13 mouse cellular contexts compared by ENCODE assay signal in genomic region chr9:102861789-102862188, GRCm38 (mm10). TPM values are rescaled to one million over a fixed set of nuclear protein-coding genes. Genes with fewer than 3 reads are reported as not detected.
DNase-seq lines count a peak whose midpoint lies in the region; ATAC-seq and TF ChIP-seq lines count a peak whose summit lies in the region.
"Had no signal": no experiment of that assay in that cellular context is flagged by ENCODE, and none has a peak within 500 bp of the region (broad histone marks: within the 10 kb centered on the region; RNA-seq: fewer than 3 reads in every experiment).

No protein-coding gene starts in this region.

- ATAC-seq in liver, embryonic 14.5 days (ENCODE audit: insufficient read depth), result peak; percentile 38; the same call in 1 of the 2 replicates
- no peak for ATAC-seq in liver, embryonic 11.5 days (replicated peaks; ENCODE audit: low FRiP score)
- ATAC-seq in kidney, embryonic 15.5 days (replicated peaks; ENCODE audit: low FRiP score), result no peak
- ATAC-seq in liver, postnatal 0 days, result peak; percentile 66
- ATAC-seq: forebrain, embryonic 15.5 days; hindbrain, embryonic 16.5 days had no signal

- no peak for TF ChIP-seq CTCF in liver, embryonic 14.5 days (IDR thresholded peaks at IDR 0.05; ENCODE audit: low read depth)
- no peak for TF ChIP-seq CTCF in liver, postnatal 0 days (IDR thresholded peaks at IDR 0.05; ENCODE audit: low read depth)
- TF ChIP-seq CTCF in cerebellum, adult 2 months (IDR thresholded peaks at IDR 0.05; ENCODE audit: borderline replicate concordance, insufficient read depth, low read depth, low read length), result no peak

- intact Hi-C loops in heart, postnatal 14 days (cut with DNase I), result no loop called here

- WGBS in liver, embryonic 14.5 days (ENCODE audit: insufficient replicate concordance), result 75% methylated on average over 7 of the region's 7 CpGs
- WGBS in liver, embryonic 11.5 days, result 71% methylated on average over 7 of the region's 7 CpGs
- 48% methylated on average over 7 of the region's 7 CpGs for WGBS in kidney, embryonic 15.5 days
- WGBS in liver, postnatal 0 days (ENCODE audit: insufficient replicate concordance), result 66% methylated on average over 7 of the region's 7 CpGs
- 67% methylated on average over 7 of the region's 7 CpGs for WGBS in cerebellum, adult 2 months

- no peak overlapping the region for H3K9ac ChIP-seq in liver, embryonic 14.5 days (replicated peaks)
- H3K9ac ChIP-seq in liver, embryonic 11.5 days (ENCODE audit: low read depth, low read length), result no peak overlapping the region
- no peak overlapping the region for H3K9ac ChIP-seq in kidney, embryonic 15.5 days
- no peak overlapping the region for H3K9ac ChIP-seq in liver, postnatal 0 days (replicated peaks)
- H3K9ac ChIP-seq: forebrain, embryonic 15.5 days had no signal

- H3K36me3 ChIP-seq in liver, embryonic 14.5 days (replicated peaks; ENCODE audit: control insufficient read depth, insufficient read depth, low read depth), result no peaks in the 10 kb centered on the region
- H3K36me3 ChIP-seq in liver, embryonic 11.5 days (ENCODE audit: control insufficient read depth, insufficient read depth, low read length), result peaks cover 2% of the 10 kb centered on the region; the same call in 1 of the 2 replicates
- H3K36me3 ChIP-seq in kidney, embryonic 15.5 days, result peaks cover 21% of the 10 kb centered on the region
- H3K36me3 ChIP-seq in liver, postnatal 0 days (replicated peaks; ENCODE audit: insufficient read depth, low read length), result no peaks in the 10 kb centered on the region
- H3K36me3 ChIP-seq: forebrain, embryonic 15.5 days had no signal

- H3K9me3 ChIP-seq in liver, embryonic 14.5 days (ENCODE audit: control insufficient read depth, low read length), result no peaks in the 10 kb centered on the region
- H3K9me3 ChIP-seq in liver, embryonic 11.5 days (ENCODE audit: control insufficient read depth, low read length), result peaks cover 2% of the 10 kb centered on the region; the same call in 1 of the 2 replicates
- H3K9me3 ChIP-seq in kidney, embryonic 15.5 days (replicated peaks), result peaks cover 3% of the 10 kb centered on the region; the same call in 1 of the 2 replicates
- no peaks in the 10 kb centered on the region for H3K9me3 ChIP-seq in liver, postnatal 0 days (ENCODE audit: low read length)
- H3K9me3 ChIP-seq: forebrain, embryonic 15.5 days had no signal

- H3K4me3 ChIP-seq in liver, embryonic 14.5 days (ENCODE audit: insufficient read depth in 1 of 2, low read depth in 2 of 2, low read length in 2 of 2), result no peak overlapping the region
- H3K4me3 ChIP-seq in liver, embryonic 11.5 days (ENCODE audit: low read depth, low read length), result no peak overlapping the region
- no peak overlapping the region for H3K4me3 ChIP-seq in kidney, embryonic 15.5 days (replicated peaks)
- H3K4me3 ChIP-seq in liver, postnatal 0 days (ENCODE audit: low read depth, low read length), result no peak overlapping the region
- no peak overlapping the region for H3K4me3 ChIP-seq in cerebellum, adult 2 months (replicated peaks; ENCODE audit: insufficient read depth, low read depth, low read length)
- H3K4me3 ChIP-seq: forebrain, embryonic 15.5 days had no signal

- H3K4me1 ChIP-seq in liver, embryonic 14.5 days (replicated peaks; ENCODE audit: control insufficient read depth in 2 of 2, insufficient read depth in 2 of 2, low read length in 1 of 2), result peaks cover 0 to 20% of the 10 kb centered on the region in 2 experiments; a peak in 2 of 4 replicates
- peaks cover 26% of the 10 kb centered on the region for H3K4me1 ChIP-seq in liver, embryonic 11.5 days (replicated peaks; ENCODE audit: control insufficient read depth, insufficient read depth, low read length)
- H3K4me1 ChIP-seq in kidney, embryonic 15.5 days, result peaks cover 69% of the 10 kb centered on the region
- H3K4me1 ChIP-seq in liver, postnatal 0 days (ENCODE audit: insufficient read depth), result peaks cover 11% of the 10 kb centered on the region
- H3K4me1 ChIP-seq in cerebellum, adult 2 months (ENCODE audit: control insufficient read depth, insufficient read depth, low read length), result peaks cover 26% of the 10 kb centered on the region

- H3K27me3 ChIP-seq in liver, embryonic 14.5 days (ENCODE audit: control insufficient read depth, insufficient read depth, low read length), result no peaks in the 10 kb centered on the region
- no peaks in the 10 kb centered on the region for H3K27me3 ChIP-seq in liver, embryonic 11.5 days (replicated peaks; ENCODE audit: control insufficient read depth, insufficient read depth, low read length)
- H3K27me3 ChIP-seq in kidney, embryonic 15.5 days, result no peaks in the 10 kb centered on the region
- no peaks in the 10 kb centered on the region for H3K27me3 ChIP-seq in liver, postnatal 0 days (ENCODE audit: insufficient read depth, low read length)
- no peaks in the 10 kb centered on the region for H3K27me3 ChIP-seq in cerebellum, adult 2 months (ENCODE audit: control insufficient read depth, insufficient read depth, low read length)
- H3K27me3 ChIP-seq: forebrain, embryonic 15.5 days had no signal

- no peak overlapping the region for H3K4me2 ChIP-seq in liver, embryonic 14.5 days (ENCODE audit: low read depth)
- no peak overlapping the region for H3K4me2 ChIP-seq in liver, embryonic 11.5 days
- no peak overlapping the region for H3K4me2 ChIP-seq in kidney, embryonic 15.5 days
- no peak overlapping the region for H3K4me2 ChIP-seq in liver, postnatal 0 days (ENCODE audit: low read depth, low read length)
- H3K4me2 ChIP-seq: forebrain, embryonic 15.5 days had no signal

- TF ChIP-seq POLR2A in cerebellum, adult 2 months (IDR thresholded peaks at IDR 0.05; ENCODE audit: borderline replicate concordance, insufficient read depth, low read length), result no peak

- no peak for TF ChIP-seq EP300 in liver, embryonic 14.5 days (IDR thresholded peaks at IDR 0.05; ENCODE audit: low read depth)
- TF ChIP-seq EP300 in liver, postnatal 0 days (IDR thresholded peaks at IDR 0.05; ENCODE audit: low read depth), result no peak

- no peak overlapping the region for H3K27ac ChIP-seq in liver, embryonic 14.5 days
- no peak overlapping the region; the same call in 1 of the 2 replicates for H3K27ac ChIP-seq in liver, embryonic 11.5 days (ENCODE audit: low read depth, low read length)
- H3K27ac ChIP-seq in kidney, embryonic 15.5 days, result peak overlapping the region; percentile 41; the same call in 1 of the 2 replicates
- peak overlapping the region; percentile 49; the same call in 1 of the 2 replicates for H3K27ac ChIP-seq in liver, postnatal 0 days (ENCODE audit: low read depth)
- no peak overlapping the region for H3K27ac ChIP-seq in cerebellum, adult 2 months (ENCODE audit: insufficient read depth, low read length)
- H3K27ac ChIP-seq: forebrain, embryonic 15.5 days had no signal

- peak; percentile 85 for DNase-seq in heart, adult 11 months
- no peak for DNase-seq in heart, postnatal 14 days
- DNase-seq in liver, embryonic 14.5 days (ENCODE audit: low read depth in 3 of 3, low spot score in 3 of 3), result no peak
- DNase-seq in liver, embryonic 11.5 days (ENCODE audit: low spot score), result no peak
- DNase-seq in liver, postnatal 0 days, result peak; percentile 28
- no peak for DNase-seq in cerebellum, adult 2 months
- no peak for DNase-seq in ovary, postnatal 10 days (ENCODE audit: low spot score)
- DNase-seq: adrenal gland, adult 8-10 months; cerebellum, postnatal 10 days; gastrocnemius, postnatal 14 days had no signal

RNA-seq across cellular contexts. Expression of gene Ryk, which starts 27.1 kb away (rescaled TPM):
- 10 to 100 TPM; 40.2 to 42.6 TPM for total RNA-seq in heart, postnatal 14 days (2021)
- 8.0 and 10.8 TPM in 2 replicates for polyA plus RNA-seq in liver, embryonic 14.5 days (2012; rRNA removed)
- 4.9 and 6.0 TPM in 2 replicates for polyA plus RNA-seq in liver, embryonic 14.5 days (2014; fragmentation: Nextera tagmentation; extraction: Ambion mirVana)
- polyA plus RNA-seq in liver, embryonic 11.5 days (2014; fragmentation: Nextera tagmentation; extraction: Ambion mirVana), result 15.7 and 16.2 TPM in 2 replicates
- polyA plus RNA-seq in kidney, embryonic 15.5 days (2015; fragmentation: Nextera tagmentation; extraction: Ambion mirVana), result 19.7 and 19.8 TPM in 2 replicates
- 4.7 and 8.2 TPM in 2 replicates for polyA plus RNA-seq in liver, postnatal 0 days (2015; fragmentation: Nextera tagmentation; extraction: Ambion mirVana)
- polyA plus RNA-seq in cerebellum, adult 2 months (2012; rRNA removed), result 34.6 and 37.5 TPM in 2 replicates

Comparison
In these comparisons a context has a peak if more than half of its experiments do, and no peak if none do; other contexts are left out.
1. DNase-seq: peak in heart, adult 11 months (single experiment) and liver, postnatal 0 days (single experiment); none in heart, postnatal 14 days (0 of 2), liver, embryonic 14.5 days (0 of 3), liver, embryonic 11.5 days (single experiment), cerebellum, adult 2 months (0 of 2) and ovary, postnatal 10 days (single experiment).
2. ATAC-seq: peak in liver, embryonic 14.5 days (single experiment) and liver, postnatal 0 days (single experiment); none in liver, embryonic 11.5 days (single experiment) and kidney, embryonic 15.5 days (single experiment).
3. H3K27ac ChIP-seq: peak in kidney, embryonic 15.5 days (single experiment) and liver, postnatal 0 days (single experiment); none in liver, embryonic 14.5 days (single experiment), liver, embryonic 11.5 days (single experiment) and cerebellum, adult 2 months (single experiment).